Mouse (Mus musculus) left cerebral cortex, postnatal 25 days (tissue): Measurements from ENCODE around the gene Abce1. TPM values are rescaled to one million over a fixed set of nuclear protein-coding genes. Genes with fewer than 3 reads are reported as not detected.

Experiments used
- DNase-seq, 2 experiments: peaks; one replicate each; pipeline ENCODE4 v3.0.0; 2022; ENCODE audit warnings: low spot score in 2 of 2, mixed read lengths in 1 of 2
- intact Hi-C: fragments of 180-260 bp; cut with DNase I; formaldehyde crosslinking; loops from one replicate; pipeline ENCODE4 v1.15.1; 2025
- total RNA-seq, 2 experiments: library from RNA; stranded (reverse); gene quantifications; 2 replicates each; pipeline ENCODE4 v1.2.3; 2021

Gene Abce1
- total RNA-seq, 2 experiments from 2014 or later = 68.9 to 72.9 TPM

DNA sequence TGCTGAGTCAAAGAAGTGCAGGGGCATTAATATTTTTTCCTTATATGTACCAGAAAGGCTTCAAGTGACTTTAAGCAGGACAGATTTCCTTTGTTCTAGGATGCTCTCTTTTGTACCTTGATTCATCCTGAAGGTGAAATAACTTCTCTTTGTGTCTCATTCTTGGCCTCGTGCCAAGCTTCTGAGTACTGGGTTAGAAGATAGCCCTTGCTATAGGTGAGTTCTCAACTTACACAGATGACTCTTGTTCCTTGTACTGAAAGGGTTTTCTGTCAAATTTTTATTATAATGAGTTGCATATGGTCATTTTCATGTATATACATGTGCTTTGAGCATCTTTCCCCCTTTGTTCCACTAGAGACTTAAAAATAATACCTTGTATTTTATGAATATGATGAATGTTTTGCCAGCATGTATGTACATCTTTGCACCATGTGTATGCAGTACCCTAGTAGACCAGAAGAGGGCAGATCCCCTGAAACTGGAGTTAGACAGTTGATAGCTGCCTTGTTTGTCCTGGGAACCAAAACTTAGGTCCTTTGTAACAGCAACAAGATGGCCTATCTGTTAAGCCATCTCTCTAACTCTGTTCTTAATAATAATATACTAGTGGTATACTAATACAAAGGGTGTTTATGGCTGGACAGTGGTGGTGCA lies 61.3 kb downstream of the Abce1 start:
- intact Hi-C loops = no loop called here
- peak in 1 of 2 experiments; percentile 18 for DNase-seq

DNA sequence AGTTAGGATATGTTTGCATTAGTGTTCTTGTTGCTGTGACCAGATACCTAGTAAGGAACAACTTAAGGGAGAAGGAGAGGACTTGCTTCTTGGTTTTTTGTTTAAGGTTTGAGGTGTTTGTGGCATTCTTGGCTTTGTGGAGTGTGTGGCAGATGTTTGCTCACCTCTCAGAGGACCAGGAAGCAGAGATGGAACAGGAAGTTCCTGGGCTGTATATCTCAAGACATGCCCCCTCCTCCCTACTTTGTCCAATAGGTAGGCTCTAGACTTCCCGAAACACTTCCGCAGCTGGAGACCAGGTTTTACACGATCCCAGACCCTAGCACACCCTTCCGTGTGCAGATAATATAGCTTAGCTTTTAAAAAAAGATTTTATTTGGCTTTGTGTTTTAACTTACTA lies 62.0 kb downstream of the Abce1 start:
- DNase-seq = no peak
- intact Hi-C loops = no loop called here

DNA sequence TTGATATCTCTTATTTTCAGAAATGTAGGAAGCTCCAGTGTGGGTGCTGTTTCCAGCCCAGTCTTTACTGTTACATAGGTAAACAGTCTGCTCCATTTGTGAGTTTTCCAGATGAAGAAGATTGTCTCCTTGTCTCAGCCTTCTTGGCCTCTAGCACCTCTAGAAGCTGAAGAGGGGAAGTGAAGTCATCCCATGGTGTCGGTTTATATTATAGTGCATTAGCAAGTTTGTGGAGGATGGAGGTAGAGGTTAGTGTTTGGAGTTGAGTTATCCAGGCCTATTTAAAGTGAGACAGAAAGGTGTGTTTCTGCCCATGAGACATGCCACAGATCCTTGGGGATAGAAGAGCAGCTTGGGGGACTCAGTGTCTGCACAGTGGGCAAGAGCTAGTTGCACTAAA lies 70.4 kb downstream of the Abce1 start:
- no peak for DNase-seq
- intact Hi-C loops = no loop called here

DNA sequence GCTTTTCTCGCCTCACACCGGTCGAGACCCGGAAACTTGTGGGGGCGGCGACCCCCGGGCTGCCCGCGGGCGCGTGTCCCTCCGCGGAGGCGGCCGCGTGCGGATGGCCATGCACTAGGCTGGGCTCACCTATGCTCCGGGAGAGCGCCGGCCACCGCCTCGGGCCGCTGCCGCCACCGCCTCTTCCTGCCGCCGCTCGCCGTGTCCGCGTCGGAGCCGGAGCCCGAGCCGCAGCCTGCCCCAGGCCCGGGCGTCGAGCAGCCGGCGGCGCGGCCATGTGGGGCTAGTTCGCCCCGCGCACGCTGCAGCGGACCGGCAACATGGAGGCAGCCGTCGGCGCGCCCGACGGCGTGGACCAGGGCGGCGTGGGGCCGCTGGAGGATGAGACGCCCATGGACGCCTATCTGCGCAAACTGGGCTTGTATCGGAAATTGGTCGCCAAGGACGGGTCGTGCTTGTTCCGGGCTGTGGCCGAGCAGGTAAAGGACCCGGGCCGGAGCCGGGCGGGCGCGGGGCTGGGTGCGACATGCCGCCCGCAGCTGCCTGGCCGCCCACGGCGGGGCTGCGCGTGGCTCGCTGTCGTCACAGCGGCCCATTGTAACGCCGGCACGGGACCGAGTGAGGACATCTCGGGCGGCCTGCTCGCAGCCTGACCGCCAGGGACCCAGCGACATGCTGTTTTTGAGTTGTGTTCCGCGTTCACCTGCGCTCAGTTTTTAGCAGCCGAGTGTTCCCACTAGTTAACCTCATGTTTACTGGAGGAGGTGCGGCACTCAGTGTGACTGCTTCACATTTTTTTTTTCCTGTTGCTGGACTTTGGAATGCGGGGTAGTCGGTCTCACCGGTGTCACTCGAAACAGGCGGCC lies 71.7 kb downstream of the Abce1 start, which contains the start of gene Otud4:
Gene Otud4, plus strand, starts transcription at position 33 of the 866 bp plus-strand sequence.
- DNase-seq = peak; percentile 65 to 67
- intact Hi-C loops = loop anchor here (1.0 to 2.0 kb wide), 2 partner anchors 241 to 346 kb away; partner anchors contain the start of genes Mmaa and Smad1

DNA sequence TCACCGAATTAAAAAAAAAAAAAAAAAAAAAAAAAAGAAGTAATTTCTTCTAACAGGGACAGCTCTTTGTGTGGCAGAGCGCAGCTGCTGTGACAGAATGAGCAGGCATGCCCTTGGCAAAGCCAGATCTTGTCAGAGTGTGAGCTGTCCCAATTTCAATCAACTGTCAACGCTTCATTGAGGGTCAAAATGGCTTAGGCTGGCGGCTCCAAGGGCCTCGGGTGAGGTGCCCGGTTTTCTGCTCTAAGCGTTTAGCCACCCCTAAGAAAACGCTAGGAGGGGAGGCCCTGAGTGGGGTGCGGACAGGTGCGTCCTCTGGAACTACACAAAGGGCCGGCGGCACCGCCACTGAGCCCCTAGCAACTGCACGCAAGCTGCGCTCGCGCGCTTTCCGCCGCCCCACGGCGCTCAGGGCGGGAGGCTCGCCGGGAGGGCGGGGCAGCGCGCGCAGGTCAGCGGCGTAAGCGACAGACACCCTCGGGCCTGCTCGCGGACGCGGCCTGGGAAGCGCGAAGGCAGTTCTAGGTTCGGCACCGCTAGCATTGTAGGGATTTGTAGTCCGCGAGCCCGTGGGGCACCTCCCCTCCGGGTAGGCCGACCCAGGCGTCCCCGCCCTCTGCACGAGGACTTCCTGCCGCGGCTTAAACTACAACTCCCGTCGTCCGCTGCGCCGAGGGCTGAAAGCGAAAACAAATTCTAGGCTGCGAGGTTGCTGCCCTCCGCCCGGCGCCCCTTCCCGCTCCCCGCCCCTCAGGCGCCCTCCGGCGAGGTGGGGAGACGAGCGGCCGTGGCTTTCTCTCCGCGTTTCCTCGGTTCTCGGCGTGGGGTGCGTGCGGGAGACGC lies 72.6 kb downstream of the Abce1 start:
- peak; percentile 98 to 99 for DNase-seq
- intact Hi-C loops = loop anchor here (1.0 to 2.0 kb wide), 2 partner anchors 240 to 345 kb away; partner anchors contain the start of genes Mmaa and Smad1

DNA sequence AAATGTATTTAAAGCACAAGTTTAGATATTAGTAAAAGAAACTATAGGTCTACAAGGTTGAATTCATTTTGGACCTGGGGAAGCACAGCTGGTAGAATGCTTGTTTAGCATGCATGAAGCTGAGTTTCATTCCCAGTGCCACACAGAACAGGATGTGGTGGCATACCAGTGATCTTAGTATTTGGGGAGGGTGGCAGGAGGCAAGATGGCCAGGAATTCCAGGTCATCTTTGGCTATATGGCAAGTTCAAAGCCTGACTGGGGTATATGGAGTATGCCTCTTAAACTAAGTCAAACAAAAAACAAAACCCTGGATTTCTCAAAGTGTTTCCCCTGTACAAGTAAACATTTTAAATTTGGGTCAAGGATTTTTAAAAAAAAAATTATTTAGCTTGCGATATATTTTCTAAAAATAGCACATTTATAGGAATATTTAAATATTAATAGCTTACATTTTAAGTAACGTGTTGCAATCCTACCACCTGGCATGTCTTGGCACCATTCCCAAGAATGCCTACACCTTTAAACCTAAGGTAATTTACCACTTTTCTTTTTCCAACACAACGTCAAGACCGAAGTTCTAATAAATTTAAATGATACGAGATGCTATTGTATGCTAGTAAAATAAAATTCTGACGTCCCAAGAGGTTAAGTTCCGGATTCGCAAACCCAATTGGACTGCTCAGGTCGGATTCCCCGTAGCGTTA lies 73.4 kb downstream of the Abce1 start:
- DNase-seq = no peak
- intact Hi-C loops = loop anchor here (2.0 kb wide), 1 partner anchor 239 kb away; the partner anchor contains the start of gene Smad1

DNA sequence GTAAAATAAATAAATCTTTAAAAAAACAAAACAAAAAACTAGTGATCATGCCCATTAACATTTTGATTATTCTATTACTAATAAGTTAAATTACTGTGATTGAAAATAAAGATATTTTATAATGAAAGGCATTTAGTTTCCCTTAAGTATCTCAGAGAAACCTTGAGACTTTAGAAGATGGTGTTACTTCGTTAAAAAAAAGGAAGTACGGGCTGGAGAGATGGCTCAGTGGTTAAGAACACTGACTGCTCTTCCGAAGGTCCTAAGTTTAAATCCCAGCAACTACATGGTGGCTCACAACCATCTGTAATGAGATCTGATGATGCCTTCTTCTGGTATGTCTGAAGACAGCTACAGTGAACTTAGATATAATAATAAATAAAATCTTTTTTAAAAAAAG lies 74.3 kb downstream of the Abce1 start:
- intact Hi-C loops = no loop called here
- no peak for DNase-seq

DNA sequence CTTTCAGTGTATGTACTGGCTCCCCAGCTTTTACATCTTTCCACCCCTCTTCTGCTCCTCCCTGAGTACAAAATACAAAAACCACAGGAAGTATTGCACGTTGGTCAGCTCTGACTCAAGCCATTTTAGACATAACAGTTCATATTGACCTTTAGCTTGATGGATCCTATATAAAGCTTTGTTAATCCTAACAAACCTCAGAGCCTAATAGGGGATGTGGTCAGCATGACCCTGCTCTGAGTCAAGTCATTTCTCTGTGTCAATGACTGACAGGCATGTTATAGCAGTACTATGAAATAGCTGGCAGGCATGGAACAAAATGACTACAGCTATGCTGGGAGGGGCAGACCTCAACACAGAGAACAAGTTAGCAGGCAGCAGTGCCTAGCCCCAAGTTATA lies 75.4 kb downstream of the Abce1 start:
- intact Hi-C loops = no loop called here
- DNase-seq = no peak

DNA sequence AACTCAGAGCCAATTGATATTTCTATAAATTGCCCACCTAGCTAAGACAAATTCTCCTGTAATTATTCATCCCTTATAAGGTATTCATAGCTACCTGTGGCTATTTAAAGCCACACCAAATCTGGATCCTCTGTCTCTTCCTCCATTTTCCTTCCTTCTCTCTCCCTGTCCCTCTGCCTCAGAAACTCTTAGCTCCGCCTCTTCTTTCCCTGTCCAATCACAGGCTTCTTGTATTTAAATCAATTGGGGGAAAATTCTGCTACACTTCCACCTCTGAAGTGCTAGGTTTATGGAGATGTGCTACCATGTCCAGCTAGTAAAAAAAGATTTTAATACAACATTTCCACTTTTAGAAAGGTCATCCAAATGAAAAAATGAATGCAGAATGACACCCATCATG lies 76.0 kb downstream of the Abce1 start:
- intact Hi-C loops = no loop called here
- DNase-seq = no peak

Other genes starting within 250 kb of the Abce1 start
- 10 to 100 TPM; 35.0 to 35.9 TPM for gene Otud4, start 72.1 kb downstream of the Abce1 start, total RNA-seq
- gene Anapc10, start 80 bp upstream of the Abce1 start, total RNA-seq = 1 to 10 TPM; 9.1 TPM